Mouse (Mus musculus): Measurements from ENCODE around the gene Herc1.

Gene Herc1

DNA sequence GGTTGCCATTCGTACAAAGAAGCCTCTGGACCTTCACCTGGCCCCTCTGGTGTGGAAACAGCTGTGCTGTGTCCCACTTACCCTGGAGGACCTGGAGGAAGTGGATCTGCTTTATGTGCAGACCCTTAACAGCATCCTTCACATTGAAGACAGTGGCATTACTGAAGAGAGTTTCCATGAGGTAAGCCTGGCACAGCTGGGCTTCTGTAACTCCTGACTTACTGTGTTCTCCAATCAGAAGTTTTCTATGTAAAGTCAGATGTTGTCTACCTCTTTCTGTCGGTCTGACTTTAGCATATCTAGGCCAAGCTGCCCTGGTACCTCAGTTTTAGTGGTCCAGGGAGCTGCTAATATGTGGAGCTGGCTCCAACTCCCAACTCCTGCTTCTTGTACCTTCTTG is 151.0 kb downstream of the Herc1 start:
- DNase-seq (ENCODE audit: low spot score in 2 of 2), result no peak

DNA sequence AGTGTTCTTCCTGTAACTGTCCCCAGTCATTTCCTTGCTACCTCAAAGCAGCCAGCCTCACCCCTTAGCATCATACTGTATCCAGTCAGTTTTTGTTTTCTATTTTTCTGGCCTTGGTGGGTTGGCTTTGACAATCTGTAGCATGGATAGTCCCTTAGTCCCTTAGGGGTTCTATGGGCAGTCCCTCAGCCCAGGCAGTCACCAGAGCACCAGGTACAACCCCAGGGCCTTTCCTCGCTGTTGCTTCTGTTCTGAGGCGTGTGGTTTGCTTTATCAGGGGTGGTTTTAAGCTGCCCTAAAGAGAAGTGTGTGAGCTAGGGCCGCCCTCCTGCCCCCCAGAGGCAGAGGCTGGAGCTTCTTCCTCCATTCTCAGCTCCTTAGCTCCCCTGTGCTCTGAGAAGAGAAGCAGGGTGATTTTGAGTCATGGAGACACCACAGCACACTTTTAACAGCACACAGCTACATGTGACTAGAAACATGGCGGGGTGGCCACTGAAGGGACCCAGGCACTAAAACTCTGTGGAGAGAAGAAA is 153.7 kb downstream of the Herc1 start:
- peak; percentile 61 to 77 for DNase-seq (ENCODE audit: low spot score in 2 of 2)

DNA sequence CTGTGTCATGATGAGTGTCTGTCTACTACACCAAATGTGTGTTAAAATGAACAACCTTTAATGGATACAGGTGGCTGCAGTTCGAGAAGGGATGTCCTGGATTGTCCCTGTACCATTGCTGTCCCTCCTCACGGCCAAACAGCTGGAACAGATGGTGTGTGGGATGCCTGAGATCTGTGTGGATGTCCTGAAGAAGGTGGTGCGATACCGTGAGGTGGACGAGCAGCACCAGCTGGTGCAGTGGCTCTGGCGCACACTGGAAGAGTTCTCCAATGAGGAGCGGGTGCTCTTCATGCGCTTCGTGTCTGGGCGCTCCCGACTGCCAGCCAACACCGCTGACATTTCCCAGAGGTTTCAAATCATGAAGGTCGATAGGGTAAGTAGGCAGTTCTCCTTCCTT is 154.3 kb downstream of the Herc1 start:
- no peak for DNase-seq (ENCODE audit: low spot score in 2 of 2)

DNA sequence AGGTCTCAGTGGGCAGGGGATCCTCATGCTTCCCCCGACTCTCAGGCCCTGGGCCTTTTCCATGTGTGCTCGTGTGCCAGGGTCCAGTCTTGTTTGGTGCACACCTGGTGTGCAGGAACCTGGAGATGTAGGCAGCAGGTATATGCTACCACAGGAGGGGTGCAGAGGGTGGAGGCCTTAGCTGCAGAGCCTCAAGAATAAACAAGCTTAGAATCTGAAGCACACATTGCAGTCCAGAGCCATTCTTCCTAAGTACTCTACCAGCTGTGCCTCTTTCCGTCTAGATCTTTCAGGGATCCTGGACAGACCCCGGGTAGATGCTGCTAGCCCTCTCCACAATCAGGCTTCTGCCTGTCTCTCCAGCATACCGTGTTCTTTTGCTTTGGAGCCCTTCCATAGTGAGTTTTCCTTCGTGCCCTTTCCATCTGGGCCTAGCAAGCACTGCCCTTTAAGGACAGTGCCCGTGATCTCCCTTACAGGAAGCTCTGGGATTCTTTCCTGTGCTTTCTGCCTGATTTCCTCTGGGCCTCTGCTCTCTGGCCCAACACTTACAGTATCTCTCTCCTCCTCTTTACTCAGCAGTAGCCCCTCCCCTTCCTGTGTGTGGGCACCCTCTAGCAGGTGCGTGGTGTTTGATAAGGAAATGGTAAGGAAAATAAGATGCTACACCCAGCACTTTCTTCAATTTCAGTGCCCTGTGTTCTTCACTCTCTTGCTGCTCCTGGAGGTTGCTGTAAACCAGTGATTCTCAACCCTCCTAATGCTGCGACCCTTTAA is 155.1 kb downstream of the Herc1 start:
- peak; percentile 66 to 82 for DNase-seq (ENCODE audit: low spot score in 2 of 2)

DNA sequence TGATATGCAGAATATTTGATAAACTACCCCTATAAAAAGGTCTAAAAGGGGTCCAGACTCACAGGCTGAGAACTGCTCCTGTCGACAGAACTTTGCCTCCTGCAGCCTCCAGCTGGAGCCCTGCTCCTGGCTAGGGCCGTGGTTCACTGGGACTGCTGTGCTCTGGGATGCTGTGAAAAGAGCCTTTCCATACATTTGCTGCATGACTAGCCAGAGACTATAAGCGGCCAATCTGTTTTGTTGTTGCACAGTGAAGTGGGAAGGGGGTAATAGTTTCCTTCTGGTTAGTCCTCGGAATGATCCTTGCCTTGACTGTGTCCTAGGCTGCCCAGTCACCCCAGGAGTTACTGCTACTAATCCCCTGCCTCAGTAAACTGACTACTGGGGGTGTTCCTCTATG is 155.8 kb downstream of the Herc1 start:
- peak in 1 of 2 experiments; percentile 40 for DNase-seq (ENCODE audit: low spot score in 2 of 2)

DNA sequence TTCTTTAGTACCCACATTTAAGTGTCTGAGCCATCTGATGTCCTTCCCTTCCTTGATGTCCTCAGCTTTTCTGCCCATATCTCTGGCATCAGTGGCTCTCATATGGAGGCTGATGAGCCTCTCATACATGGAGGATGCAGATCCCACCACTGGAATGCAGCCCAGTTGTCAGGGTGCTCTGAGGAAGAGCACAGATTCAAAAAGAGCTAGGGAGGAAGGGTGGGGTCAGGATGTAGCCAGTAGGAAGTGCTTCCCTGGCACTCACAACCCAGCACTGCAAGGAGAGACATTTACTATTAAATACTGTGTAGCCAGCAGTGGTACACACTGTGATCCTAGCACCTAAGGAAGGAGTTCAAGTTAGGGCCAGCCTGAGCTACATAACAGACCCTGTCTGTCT is 156.2 kb downstream of the Herc1 start:
- no peak for DNase-seq (ENCODE audit: low spot score in 2 of 2)

DNA sequence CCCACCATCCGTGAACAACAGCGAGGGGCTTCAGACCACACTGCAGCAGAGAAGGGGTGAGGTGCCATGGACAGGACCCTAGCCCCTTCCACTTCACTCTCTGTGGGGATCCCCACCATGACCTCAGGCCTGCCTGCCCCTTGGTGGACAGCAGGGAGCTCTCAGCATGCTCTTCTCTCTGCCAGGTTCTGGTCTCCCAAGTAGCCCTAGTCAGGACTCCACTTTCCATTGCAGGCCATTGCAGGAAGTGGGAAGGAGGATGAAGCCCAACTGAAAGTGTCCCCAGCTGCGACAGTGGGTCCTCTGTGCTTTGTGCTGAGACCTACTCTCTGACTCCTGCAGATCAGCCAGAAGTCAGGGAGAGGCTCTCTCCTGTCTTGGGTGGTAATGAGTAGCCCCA is 157.4 kb downstream of the Herc1 start:
- no peak for DNase-seq (ENCODE audit: low spot score in 2 of 2)

DNA sequence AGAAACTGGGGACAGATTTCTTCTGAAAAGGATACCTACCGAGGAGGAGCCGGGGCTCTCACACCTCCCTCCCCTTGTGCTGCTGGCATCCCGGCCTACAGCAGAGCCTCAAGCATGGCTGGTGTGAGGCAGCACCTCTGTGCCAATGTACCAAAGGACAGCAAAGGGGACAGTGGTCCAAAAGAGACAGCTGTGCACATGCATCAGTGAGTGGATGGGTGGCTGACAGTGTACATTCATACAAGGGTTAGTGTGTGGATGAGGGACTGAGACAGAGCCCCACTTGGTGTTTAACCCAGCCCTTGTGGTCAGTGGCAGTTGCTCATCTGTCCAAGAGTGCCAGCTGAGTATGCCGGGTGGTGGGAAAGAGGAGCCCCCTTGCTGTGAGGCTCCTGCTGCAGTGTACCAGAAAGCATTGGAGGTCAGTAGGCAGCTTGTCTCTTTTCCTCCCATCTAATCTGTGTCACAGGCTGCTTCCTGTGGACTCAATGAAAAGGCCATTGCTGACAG is 158.7 kb downstream of the Herc1 start:
- no peak for DNase-seq (ENCODE audit: low spot score in 2 of 2)

DNA sequence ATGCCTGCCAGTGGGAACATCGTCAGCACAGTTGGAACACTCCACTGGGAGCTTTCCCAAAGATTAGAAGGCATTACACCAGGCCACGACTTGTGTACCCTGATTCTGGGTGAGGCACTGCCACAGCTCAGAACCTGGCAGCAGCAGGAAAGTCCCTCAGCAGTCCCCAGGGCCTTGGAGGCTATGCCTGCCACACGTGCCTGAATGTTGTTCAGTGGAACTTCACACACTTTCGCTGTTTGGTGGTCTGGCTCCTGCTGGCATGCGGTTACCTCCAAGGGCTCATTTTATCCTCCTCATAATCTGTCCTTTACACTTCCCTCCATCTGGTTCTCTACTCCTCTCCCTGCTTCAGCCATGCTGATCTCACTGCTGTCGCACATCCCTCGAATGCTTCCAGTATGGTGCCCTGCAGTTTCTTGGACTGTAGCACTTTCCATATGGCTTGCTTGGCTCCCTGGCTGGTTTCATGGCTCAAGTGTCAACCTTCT is 160.1 kb downstream of the Herc1 start:
- DNase-seq (ENCODE audit: low spot score in 2 of 2), result no peak

DNA sequence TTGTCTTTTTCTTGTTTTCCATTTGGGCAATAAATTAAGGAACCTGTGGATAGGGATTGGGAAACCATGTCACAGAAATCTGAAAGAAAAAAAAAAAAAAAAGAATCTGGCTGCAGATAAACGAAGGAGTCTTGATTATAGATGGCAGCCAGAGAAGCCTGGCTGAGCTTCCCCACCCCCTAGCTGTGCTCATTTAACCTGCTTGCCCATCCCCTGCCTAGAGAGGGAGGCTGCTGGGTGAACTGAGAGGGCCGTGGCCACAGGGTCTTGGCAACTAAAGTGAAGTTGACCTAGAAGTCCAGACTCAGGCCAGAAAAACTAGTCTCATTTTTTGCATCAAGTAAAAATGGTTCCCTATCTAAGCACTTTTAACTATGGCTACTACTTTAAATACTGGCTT is 160.7 kb downstream of the Herc1 start:
- DNase-seq (ENCODE audit: low spot score in 2 of 2), result no peak

DNA sequence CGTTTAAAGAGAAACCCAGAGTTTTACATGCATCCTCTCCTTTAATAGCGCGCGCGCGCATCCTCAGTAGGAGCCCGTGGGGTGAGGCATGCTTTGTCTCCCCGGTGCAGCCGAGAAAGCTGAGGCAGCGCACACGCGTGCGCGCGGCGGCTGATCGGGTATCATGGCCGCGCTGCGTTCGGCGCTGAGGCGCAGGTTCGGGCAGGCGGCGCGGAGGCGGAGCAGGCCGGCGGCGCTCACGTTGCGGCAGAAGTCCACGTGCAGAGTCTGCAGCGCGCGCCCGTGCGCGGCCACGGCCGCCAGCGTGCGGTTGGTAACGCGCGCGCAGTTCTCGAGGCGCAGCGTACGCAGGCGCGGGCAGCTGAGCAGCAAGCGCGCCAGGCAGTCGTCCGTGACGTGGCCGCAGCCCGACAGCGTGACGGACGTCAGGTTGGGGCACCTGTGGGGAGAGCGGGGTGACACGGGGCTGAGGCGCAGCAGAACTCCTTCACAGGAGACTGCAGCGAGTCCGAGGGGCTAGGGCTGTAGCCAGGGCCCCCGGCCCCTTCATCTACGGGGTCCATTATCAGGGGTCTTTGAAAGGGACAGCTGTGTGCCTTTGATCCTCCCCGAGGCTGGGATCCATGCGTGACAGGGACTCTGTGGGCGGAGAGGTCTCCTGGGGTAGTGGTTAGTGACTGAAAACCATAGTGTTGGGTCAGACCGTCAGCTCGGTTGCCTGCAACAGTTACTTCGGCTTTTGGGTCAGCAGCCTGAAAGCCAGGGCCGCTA is 161.5 kb downstream of the Herc1 start:
- peak; percentile 78 to 92 for DNase-seq (ENCODE audit: low spot score in 2 of 2)

DNA sequence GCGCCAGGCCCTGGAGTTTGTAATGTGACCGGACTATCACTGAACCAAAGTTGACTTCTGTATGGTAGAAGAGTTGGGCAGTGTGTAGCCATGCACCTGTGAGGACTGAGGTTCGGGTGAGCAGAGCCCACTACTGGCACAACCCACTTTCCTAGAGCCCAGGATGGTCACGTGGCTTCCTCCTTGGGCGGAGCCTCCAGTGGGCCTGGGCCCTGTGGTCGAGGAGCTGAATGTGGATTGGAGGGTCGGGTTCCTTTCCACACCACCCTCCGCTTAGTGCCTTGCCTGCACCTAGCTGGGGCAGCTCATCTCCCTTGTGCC is 162.1 kb downstream of the Herc1 start:
- peak; percentile 63 to 82 for DNase-seq (ENCODE audit: low spot score in 2 of 2)

DNA sequence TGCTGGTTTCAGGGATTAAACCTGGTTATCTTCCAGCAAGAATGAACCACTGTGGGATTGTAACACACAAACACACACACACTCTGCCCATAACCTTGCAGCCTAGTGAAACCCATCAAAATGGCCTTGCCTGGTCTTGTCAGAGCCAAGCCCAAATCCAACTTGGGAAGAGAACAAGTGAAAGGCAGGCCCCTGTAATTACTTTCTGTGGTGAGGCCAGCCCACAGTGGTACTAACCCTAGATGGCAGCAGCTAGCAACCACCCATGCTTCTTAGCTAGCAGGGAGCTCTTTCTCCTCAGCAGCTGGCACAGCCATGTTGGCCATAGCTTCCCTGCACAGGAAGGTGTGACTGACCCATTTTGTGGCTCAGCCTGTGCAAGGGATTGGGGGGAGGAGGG is 162.9 kb downstream of the Herc1 start:
- no peak for DNase-seq (ENCODE audit: low spot score in 2 of 2)

DNA sequence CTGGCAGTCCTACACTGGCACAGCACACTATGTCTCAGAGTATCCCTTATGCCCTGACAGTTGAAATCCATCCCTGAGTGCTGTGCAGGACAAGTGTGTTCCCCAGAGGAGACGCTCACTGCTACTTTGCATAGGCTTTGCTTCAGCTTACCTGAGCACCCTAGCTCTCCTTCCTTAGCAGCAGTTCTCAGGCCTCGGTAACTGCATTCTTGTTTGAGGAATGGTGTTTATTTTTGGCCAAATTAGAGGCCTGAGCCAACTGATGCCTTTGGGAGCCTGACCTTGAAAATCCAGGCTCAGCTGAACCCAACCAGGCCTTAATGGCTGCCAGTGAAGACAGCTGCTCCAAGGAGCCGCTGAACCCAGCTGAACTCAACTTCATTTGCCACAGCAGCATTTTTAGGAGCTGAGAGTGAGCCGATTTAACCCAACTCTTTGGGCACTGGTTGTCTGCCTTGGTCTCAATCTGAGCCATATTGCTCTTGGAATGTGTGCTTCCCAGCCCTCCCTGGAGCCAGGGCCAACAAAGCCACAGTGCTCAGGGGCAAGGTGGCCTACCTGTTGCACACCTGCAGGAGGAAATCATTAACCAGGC is 163.5 kb downstream of the Herc1 start:
- DNase-seq (ENCODE audit: low spot score in 2 of 2), result no peak

DNA sequence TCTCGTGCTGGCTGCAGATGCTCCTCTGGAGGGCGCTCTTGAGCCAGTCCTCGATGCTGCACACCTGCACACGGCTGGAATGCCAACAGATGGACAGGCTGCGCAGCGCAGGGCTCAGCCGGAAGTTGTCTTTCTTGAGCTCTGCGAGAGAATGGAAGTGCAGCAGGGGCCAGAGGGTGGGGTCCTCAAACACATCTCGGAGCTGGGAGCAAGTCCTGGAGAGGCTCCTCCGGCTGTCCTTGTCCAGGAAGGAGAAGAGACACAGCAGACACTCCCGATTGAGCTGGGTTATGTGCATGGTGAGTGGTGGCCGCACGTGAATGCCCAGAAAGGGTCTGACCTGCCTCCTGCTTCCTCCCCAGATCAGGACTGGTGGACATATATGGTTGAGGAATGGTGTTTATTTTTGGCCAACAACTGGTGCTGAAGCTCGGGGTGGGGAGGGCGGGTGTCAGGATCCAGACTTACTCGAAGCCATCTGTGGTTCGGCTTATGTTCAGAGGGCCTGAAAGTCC is 164.1 kb downstream of the Herc1 start, which contains the start of gene Fbxl22:
Gene Fbxl22, minus strand, starts transcription at position 338 of the 515 bp plus-strand sequence.
- peak in 1 of 2 experiments; percentile 65 for DNase-seq (ENCODE audit: low spot score in 2 of 2)

DNA sequence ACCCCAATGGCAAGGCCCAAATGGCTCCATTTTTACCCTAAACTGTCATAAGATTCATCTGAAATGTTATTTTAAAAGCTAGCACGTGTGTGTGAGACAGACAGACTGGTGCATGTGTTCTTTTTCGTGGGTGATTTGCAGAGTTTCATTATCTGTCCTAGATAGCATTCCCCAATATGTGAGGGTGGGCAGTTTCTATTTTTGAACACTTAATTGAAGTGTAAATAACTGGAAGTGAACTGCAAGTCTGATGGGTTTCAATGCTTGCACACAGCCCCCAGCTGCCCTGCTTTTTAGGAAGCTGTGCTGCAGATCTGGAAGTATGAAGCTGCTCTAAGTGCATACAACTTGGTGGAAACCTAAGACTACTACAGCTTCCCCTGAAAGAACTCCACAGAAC is 164.9 kb downstream of the Herc1 start:
- DNase-seq (ENCODE audit: low spot score in 2 of 2), result no peak

DNA sequence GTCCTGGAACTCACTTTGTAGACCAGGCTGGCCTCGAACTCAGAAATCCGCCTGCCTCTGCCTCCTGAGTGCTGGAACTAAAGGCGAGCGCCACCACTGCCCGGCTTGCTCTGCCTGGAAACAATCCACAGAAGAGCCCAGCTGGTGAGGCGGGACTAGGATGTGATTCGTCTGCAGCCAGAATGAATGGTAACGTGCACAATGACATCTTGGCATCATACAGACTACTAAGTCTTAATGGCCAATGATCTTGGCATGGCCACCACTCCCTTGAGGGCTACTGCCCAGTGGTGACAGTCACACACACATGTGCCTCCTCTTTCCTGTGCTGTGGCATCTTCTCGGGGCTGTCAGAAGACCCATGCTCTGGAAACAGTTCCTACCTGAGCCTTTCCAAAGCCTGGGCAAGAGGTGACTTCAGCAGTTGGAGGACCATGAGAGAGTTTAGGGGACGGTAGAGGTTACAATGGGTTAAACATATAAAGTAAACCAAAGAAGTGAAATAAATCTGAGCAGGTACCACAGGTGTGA is 165.5 kb downstream of the Herc1 start:
- DNase-seq (ENCODE audit: low spot score in 2 of 2), result no peak

DNA sequence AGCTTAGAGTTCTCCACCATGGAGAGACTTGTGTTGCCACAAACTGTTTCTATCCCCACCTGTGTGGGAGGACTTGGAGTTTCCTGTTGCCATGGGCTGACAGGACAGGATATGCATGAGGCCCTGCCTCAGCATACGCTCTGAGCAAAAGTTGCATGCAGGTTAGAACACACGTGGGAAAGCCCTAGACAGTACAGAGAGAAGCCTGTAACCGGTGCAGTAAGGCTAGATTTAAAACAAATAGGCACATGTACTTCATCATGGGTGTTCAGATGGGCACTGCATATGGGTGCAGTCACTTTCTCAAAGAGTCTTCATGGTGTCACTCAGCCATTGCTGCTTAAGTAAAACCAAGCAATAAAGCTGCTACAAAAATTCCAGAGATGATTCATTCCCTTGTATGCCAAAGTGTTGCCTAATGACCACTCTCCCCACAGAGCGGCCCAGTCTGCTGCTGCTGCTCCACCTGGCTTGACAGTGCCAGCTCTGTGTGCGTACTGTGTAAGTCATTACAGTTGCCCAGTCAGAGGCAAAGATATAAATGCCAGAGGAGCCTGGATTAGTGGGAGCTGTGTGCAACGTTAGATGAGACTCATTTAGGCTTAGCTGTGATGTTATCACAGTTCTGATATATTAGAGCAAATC is 166.2 kb downstream of the Herc1 start:
- no peak for DNase-seq (ENCODE audit: low spot score in 2 of 2)

DNA sequence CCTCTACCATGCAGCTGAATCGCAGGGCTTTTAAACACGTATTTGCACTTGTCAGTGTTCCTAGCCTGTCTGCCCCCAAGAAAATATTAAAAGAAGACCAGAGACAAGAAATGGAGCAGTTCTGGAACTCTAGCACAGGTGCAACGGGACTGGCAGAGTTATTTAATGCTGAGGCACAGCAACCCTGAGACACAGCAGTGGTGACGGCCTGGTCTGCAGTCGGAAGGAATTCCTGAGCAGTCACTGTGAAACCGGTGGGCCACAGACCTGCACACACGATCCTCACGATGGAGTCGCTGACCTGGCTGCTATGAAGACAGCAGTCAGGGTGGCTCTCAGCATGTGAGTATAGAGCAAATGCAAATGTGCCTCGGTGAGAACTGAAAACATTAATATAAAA is 167.5 kb downstream of the Herc1 start:
- DNase-seq (ENCODE audit: low spot score in 2 of 2), result no peak

DNA sequence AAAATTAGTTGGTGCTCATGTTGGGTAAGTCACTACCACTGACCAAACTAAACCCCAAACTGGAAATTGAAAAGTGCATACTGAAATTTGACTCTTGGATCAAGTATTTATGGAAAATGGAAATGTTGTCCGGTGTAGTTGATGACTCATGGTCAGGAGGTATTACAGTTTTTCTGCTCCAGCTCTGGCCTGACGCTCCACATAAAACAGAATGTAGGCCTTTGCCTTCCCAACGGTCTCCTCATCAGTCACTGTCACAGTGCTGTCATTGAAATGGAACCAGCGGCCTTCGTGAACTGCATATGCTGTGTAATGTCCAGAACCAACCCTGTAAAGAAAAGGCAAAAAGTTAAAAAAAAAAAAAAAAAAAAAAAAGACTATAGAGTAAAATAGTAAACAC is 168.0 kb downstream of the Herc1 start:
- no peak for DNase-seq (ENCODE audit: low spot score in 2 of 2)

DNA sequence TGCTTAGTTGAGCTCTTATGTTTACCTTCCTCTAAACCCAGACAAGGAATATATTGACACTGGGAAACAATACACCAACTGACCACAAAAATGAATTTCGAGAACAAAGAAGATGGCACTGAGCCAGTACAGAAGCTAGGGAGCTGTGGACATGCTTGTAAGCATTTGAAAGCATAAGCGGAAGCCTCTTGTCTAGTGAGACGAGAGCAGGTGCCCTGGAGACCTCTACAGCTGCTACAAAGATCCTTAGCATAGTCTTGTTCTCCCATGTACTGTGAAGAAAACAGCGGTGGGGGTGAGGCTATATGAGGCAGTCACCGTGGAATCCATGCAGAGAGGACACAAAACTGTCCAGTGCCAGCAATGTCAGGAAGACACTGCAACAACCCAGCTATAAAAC is 168.7 kb downstream of the Herc1 start:
- DNase-seq (ENCODE audit: low spot score in 2 of 2), result no peak

All from spleen, postnatal 10 days (tissue).